8 mouse cellular contexts compared by ENCODE assay signal in the genomic region with DNA sequence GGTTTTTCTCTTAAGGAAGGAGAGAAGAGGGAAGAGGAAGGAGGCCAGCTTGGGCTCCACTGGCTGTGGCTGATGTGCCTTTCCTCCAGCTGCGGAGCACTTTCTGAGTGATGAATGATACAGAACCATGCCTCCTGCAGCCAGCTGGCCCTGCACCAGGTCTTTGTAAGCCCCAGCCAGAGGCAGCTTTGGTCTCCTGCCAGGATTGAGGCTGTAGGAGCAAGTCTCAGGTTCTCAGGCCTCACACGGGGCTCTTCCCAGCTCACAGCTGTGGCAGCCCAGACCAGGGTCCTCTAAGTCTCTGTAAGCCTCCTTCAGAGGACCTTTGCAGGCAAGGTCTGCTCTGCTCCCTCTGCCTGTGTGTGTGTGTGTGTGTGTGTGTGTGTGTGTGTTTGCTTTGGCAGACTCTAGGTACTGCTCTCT.
DNase-seq lines count a peak whose midpoint lies in the region; ATAC-seq and TF ChIP-seq lines count a peak whose summit lies in the region.

No protein-coding gene starts in this region.

- H3K36me3 ChIP-seq in forebrain, embryonic 13.5 days (ENCODE audit: poor library complexity, severe bottlenecking), result no peaks in the 10 kb centered on the region
- H3K36me3 ChIP-seq in heart, embryonic 13.5 days, result no peaks in the 10 kb centered on the region
- H3K36me3 ChIP-seq in kidney, postnatal 0 days (ENCODE audit: insufficient read depth, low read length), result no peaks in the 10 kb centered on the region
- no peaks in the 10 kb centered on the region for H3K36me3 ChIP-seq in liver, adult 2 months (ENCODE audit: control insufficient read depth, insufficient read depth, low read length)

- no peak overlapping the region for H3K4me2 ChIP-seq in forebrain, embryonic 13.5 days
- H3K4me2 ChIP-seq in heart, embryonic 13.5 days, result peak overlapping the region; percentile 18; the same call in 1 of the 2 replicates
- H3K4me2 ChIP-seq in kidney, postnatal 0 days (ENCODE audit: low read length), result no peak overlapping the region

- 13% methylated on average over 2 of the region's 2 CpGs for WGBS in forebrain, embryonic 13.5 days
- 5% methylated on average over 2 of the region's 2 CpGs for WGBS in heart, embryonic 13.5 days
- WGBS in kidney, postnatal 0 days, result 8% methylated on average over 2 of the region's 2 CpGs
- WGBS in liver, adult 2 months, result 0% methylated on average over 2 of the region's 2 CpGs

- no peaks in the 10 kb centered on the region for H3K27me3 ChIP-seq in forebrain, embryonic 13.5 days
- peaks cover 9% of the 10 kb centered on the region; the same call in 1 of the 2 replicates for H3K27me3 ChIP-seq in heart, embryonic 13.5 days (replicated peaks)
- no peaks in the 10 kb centered on the region for H3K27me3 ChIP-seq in kidney, postnatal 0 days (ENCODE audit: insufficient read depth, low read length)
- no peaks in the 10 kb centered on the region for H3K27me3 ChIP-seq in liver, adult 2 months (ENCODE audit: control insufficient read depth, insufficient read depth, low read length)

- H3K9me3 ChIP-seq in forebrain, embryonic 13.5 days (replicated peaks), result no peaks in the 10 kb centered on the region
- H3K9me3 ChIP-seq in heart, embryonic 13.5 days, result no peaks in the 10 kb centered on the region
- no peaks in the 10 kb centered on the region for H3K9me3 ChIP-seq in kidney, postnatal 0 days (replicated peaks; ENCODE audit: low read length)

- peak; percentile 11 for DNase-seq in cerebellum, adult 9-11 months
- DNase-seq in cerebellum, adult 8-10 months, result no peak
- DNase-seq in kidney, postnatal 0 days (ENCODE audit: low spot score), result peak; percentile 89
- DNase-seq in liver, adult 2 months (ENCODE audit: extremely low read depth, low read depth, low spot score), result peak; percentile 84
- peak; percentile 40 for DNase-seq in neural tube, embryonic 10.5 days (ENCODE audit: extremely low spot score, low spot score)
- DNase-seq in thymus, postnatal 36 days, result peak; percentile 16 to 19

- H3K4me3 ChIP-seq in forebrain, embryonic 13.5 days, result no peak overlapping the region
- no peak overlapping the region for H3K4me3 ChIP-seq in heart, embryonic 13.5 days
- H3K4me3 ChIP-seq in kidney, postnatal 0 days (replicated peaks; ENCODE audit: low read depth, low read length), result no peak overlapping the region
- H3K4me3 ChIP-seq in liver, adult 2 months (ENCODE audit: insufficient read depth, low read depth, low read length), result no peak overlapping the region

- no peak overlapping the region for H3K9ac ChIP-seq in forebrain, embryonic 13.5 days
- peak overlapping the region; percentile 50 for H3K9ac ChIP-seq in heart, embryonic 13.5 days
- H3K9ac ChIP-seq in kidney, postnatal 0 days (ENCODE audit: low read depth, low read length), result no peak overlapping the region
- peak overlapping the region; percentile 52 for H3K9ac ChIP-seq in liver, adult 2 months (ENCODE audit: low read depth, low read length)

- no peak overlapping the region for H3K27ac ChIP-seq in forebrain, embryonic 13.5 days
- H3K27ac ChIP-seq in heart, embryonic 13.5 days (replicated peaks), result peak overlapping the region; percentile 70
- peak overlapping the region; percentile 40; the same call in 1 of the 2 replicates for H3K27ac ChIP-seq in kidney, postnatal 0 days
- H3K27ac ChIP-seq in liver, adult 2 months (replicated peaks; ENCODE audit: insufficient read depth, low read depth, low read length), result peak overlapping the region; percentile 98

- ATAC-seq in forebrain, embryonic 13.5 days, result peak; percentile 86
- ATAC-seq in heart, embryonic 13.5 days (ENCODE audit: extremely low read depth, insufficient number of reproducible peaks, low FRiP score, low TSS enrichment), result peak; percentile 44; the same call in 1 of the 2 replicates
- ATAC-seq in kidney, postnatal 0 days (replicated peaks; ENCODE audit: low FRiP score, low read depth), result peak; percentile 78; the same call in 1 of the 2 replicates

- H3K79me2 ChIP-seq in liver, adult 2 months (ENCODE audit: control insufficient read depth, insufficient read depth, low read length), result no peaks in the 10 kb centered on the region; the same call in 1 of the 2 replicates

- 0 out of 2 replicates have a peak, but pooled peaks have one; percentile 5 for TF ChIP-seq CTCF in kidney, postnatal 0 days (IDR thresholded peaks at IDR 0.05; ENCODE audit: low read depth)
- no peak for TF ChIP-seq CTCF in liver, adult 2 months (IDR thresholded peaks at IDR 0.05; ENCODE audit: low read depth, low read length)

- TF ChIP-seq POLR2A in liver, adult 2 months (IDR thresholded peaks at IDR 0.05; ENCODE audit: extremely low read depth, insufficient read depth, low read length), result no peak

- H3K4me1 ChIP-seq in forebrain, embryonic 13.5 days, result peaks cover 19% of the 10 kb centered on the region
- peaks cover 45% of the 10 kb centered on the region for H3K4me1 ChIP-seq in heart, embryonic 13.5 days
- H3K4me1 ChIP-seq in kidney, postnatal 0 days (replicated peaks; ENCODE audit: insufficient read depth, low read length), result peaks cover 15% of the 10 kb centered on the region
- peaks cover 27% of the 10 kb centered on the region for H3K4me1 ChIP-seq in liver, adult 2 months (ENCODE audit: control insufficient read depth, insufficient read depth, low read length)

Comparison
In these comparisons a context has a peak if more than half of its experiments do, and no peak if none do; other contexts are left out.
1. H3K9ac ChIP-seq: peak in heart, embryonic 13.5 days (single experiment) and liver, adult 2 months (single experiment); none in forebrain, embryonic 13.5 days (single experiment) and kidney, postnatal 0 days (single experiment).
2. Peak in every context shown above with its lines, with median percentiles within 50 percentile points of each other: ATAC-seq.